Mouse (Mus musculus) B cell, adult (primary cell): Measurements from ENCODE around the gene Serpinb6c. TPM values are rescaled to one million over a fixed set of nuclear protein-coding genes. Genes with fewer than 3 reads are reported as not detected.

Experiments
- total RNA-seq: library from RNA; stranded (reverse); gene quantifications from 4 replicates; pipeline ENCODE4 v1.2.4, GENCODE M21; 2023; ENCODE audit not compliant: inconsistent age

Serpinb6c gene
- total RNA-seq, result 0.42 TPM in 1 of 4 replicates, not detected in the others

GRCm38 (mm10) chr13:33905176-33905954 lies at the start of gene Serpinb6c:
Serpinb6c (minus strand) TSS chr13:33905708.

GRCm38 (mm10) chr13:33843308-33843707 lies 62.2 kb downstream of the Serpinb6c start, which contains the start of gene Serpinb6e:
Serpinb6e (minus strand) TSS chr13:33843408.

Other genes with a start within 250 kb of the Serpinb6c start
- gene Serpinb6d, start 244.3 kb downstream of the Serpinb6c start, total RNA-seq, result not detected in 4 replicates
- not detected in 4 replicates for gene Serpinb6e, start 62.3 kb downstream of the Serpinb6c start, total RNA-seq
- 2.0 to 4.8 TPM (median 2.6 TPM) in 4 replicates for gene Nqo2, start 59.0 kb upstream of the Serpinb6c start, total RNA-seq
- 38.8 to 47.3 TPM (median 46.5 TPM) in 4 replicates for gene Ripk1, start 96.7 kb upstream of the Serpinb6c start, total RNA-seq
- gene Serpinb6a, start 97.1 kb upstream of the Serpinb6c start, total RNA-seq, result 11.6 to 13.7 TPM (median 12.6 TPM) in 4 replicates
- gene Bphl, start 131.9 kb upstream of the Serpinb6c start, total RNA-seq, result 10.5 to 16.8 TPM (median 11.8 TPM) in 4 replicates
- 12.5 to 14.3 TPM (median 12.7 TPM) in 4 replicates for gene Tubb2a, start 172.3 kb upstream of the Serpinb6c start, total RNA-seq
- gene Tubb2b, start 224.8 kb upstream of the Serpinb6c start, total RNA-seq, result 4.8 to 5.8 TPM (median 5.3 TPM) in 4 replicates